Mouse (Mus musculus) heart, embryonic 12.5 days (tissue): ENCODE measurements around the gene Ccdc92b. TPM values are rescaled to one million over a fixed set of nuclear protein-coding genes. Genes with fewer than 3 reads are reported as not detected.
"Not testable (repeated sequence)": the region's sequence is repeated elsewhere in the genome, so short reads cannot be mapped to it uniquely, and the experiment has no call there.

Experiments
- ATAC-seq: fragments of 200-750 bp; cut with Nextera tagmentation; 2 replicates; pipeline ENCODE4 v1.8.0; 2017; ENCODE audit warnings: moderate TSS enrichment, moderate library complexity; ENCODE audit not compliant: insufficient number of reproducible peaks, low FRiP score
- H3K27ac ChIP-seq: fragments of 300-500 bp; sonication (generic); 2 replicates; pipeline ENCODE4 v1.5.1; 2016; ENCODE audit warnings: mild to moderate bottlenecking, moderate library complexity; ENCODE audit not compliant: poor library complexity, severe bottlenecking
- H3K27me3 ChIP-seq: fragments of 300-500 bp; sonication (generic); replicated peaks from 2 replicates; pipeline ENCODE4 v1.6.1; 2016; ENCODE audit warnings: mild to moderate bottlenecking, moderate library complexity
- H3K36me3 ChIP-seq: fragments of 300-500 bp; sonication (generic); 2 replicates; pipeline ENCODE4 v1.6.1; 2016; ENCODE audit warnings: mild to moderate bottlenecking, moderate library complexity
- H3K4me1 ChIP-seq: fragments of 300-500 bp; sonication (generic); replicated peaks from 2 replicates; pipeline ENCODE4 v1.6.1; 2016; ENCODE audit warnings: mild to moderate bottlenecking
- H3K4me2 ChIP-seq: fragments of 300-500 bp; sonication (generic); 2 replicates; pipeline ENCODE4 v1.6.1; 2016; ENCODE audit warnings: mild to moderate bottlenecking, moderate library complexity
- H3K4me3 ChIP-seq: fragments of 300-500 bp; sonication (generic); 2 replicates; pipeline ENCODE4 v1.5.1; 2016; ENCODE audit warnings: mild to moderate bottlenecking
- H3K9ac ChIP-seq: fragments of 300-500 bp; sonication (generic); 2 replicates; pipeline ENCODE4 v1.6.1; 2016; ENCODE audit warnings: mild to moderate bottlenecking, moderate library complexity
- H3K9me3 ChIP-seq: fragments of 300-500 bp; sonication (generic); replicated peaks from 2 replicates; pipeline ENCODE4 v1.6.1; 2016; ENCODE audit warnings: mild to moderate bottlenecking, moderate library complexity
- WGBS: fragments of 180-500 bp; shearing (Covaris S2); methylation state at CpG from one replicate; pipeline ENCODE4 v1.1.7; 2016; 5-methylcytosine and 5-hydroxymethylcytosine counted together
- polyA plus RNA-seq: library from polyadenylated mRNA; unstranded; fragments of >200 nt; fragmentation: Nextera tagmentation; extraction: Ambion mirVana; gene quantifications from 2 replicates; pipeline ENCODE4 v1.2.1, GENCODE M21; 2016

Ccdc92b gene
- polyA plus RNA-seq = 3.5 and 4.0 TPM in 2 replicates

GRCm38 (mm10) chr11:74619201-74619955 is at the start of gene Ccdc92b:
Gene Ccdc92b (plus strand): TSS chr11:74619605.
- Histone ChIP-seq H3K9me3 (no peaks in the 10 kb centered on the region), H3K4me1 (peaks cover 15% of the 10 kb centered on the region), H3K4me3 (peak within 1 kb of the TSS; percentile 47), H3K27ac (0 out of 2 replicates have a peak within 1 kb of the TSS, but pooled peaks have one; percentile 8), H3K27me3 (peaks cover 66% of the 10 kb centered on the region), H3K4me2 (peak within 1 kb of the TSS; percentile 70), H3K36me3 (no peaks in the 10 kb centered on the region), H3K9ac (peak within 1 kb of the TSS; percentile 50; the same call in 1 of the 2 replicates)
- under 1% methylated on average over 51 of the region's 63 CpGs for WGBS
- ATAC-seq = peak; percentile 85

- H3K4me3 ChIP-seq = no peak overlapping the region
These were observed 49.7 kb upstream of the Ccdc92b start for GRCm38 (mm10) chr11:74569735-74570134.

GRCm38 (mm10) chr11:74572459-74573061 is 46.8 kb upstream of the Ccdc92b start:
- Histone ChIP-seq H3K9me3 (no peaks in the 10 kb centered on the region), H3K4me1 (0 out of 2 replicates have a peak, but pooled peaks cover 5% of the 10 kb centered on the region), H3K27me3 (peaks cover 4% of the 10 kb centered on the region; the same call in 1 of the 2 replicates), H3K4me2 (no peak overlapping the region), H3K9ac (no peak overlapping the region), H3K4me3 (no peak overlapping the region), H3K36me3 (no peaks in the 10 kb centered on the region), H3K27ac (no peak overlapping the region)
- 65% methylated on average over 6 of the region's 6 CpGs for WGBS
- ATAC-seq = no peak

More at GRCm38 (mm10) chr11:74569735-74570134, 49.7 kb upstream of the Ccdc92b start:
- H3K4me2 ChIP-seq = no peak overlapping the region
- H3K9me3 ChIP-seq = no peaks in the 10 kb centered on the region
- no peak overlapping the region for H3K27ac ChIP-seq
- no peak for ATAC-seq
- no peak overlapping the region for H3K9ac ChIP-seq
- no peaks in the 10 kb centered on the region for H3K36me3 ChIP-seq
- WGBS = 73% methylated on average over 6 of the region's 6 CpGs
- 0 out of 2 replicates have a peak, but pooled peaks cover 5% of the 10 kb centered on the region for H3K4me1 ChIP-seq
- H3K27me3 ChIP-seq = peaks cover 4% of the 10 kb centered on the region; the same call in 1 of the 2 replicates

- Histone ChIP-seq H3K9me3 (no peaks in the 10 kb centered on the region), H3K4me2 (no peak overlapping the region), H3K27me3 (peaks cover 4% of the 10 kb centered on the region; the same call in 1 of the 2 replicates), H3K27ac (no peak overlapping the region), H3K4me1 (0 out of 2 replicates have a peak, but pooled peaks cover 5% of the 10 kb centered on the region), H3K4me3 (no peak overlapping the region), H3K36me3 (no peaks in the 10 kb centered on the region), H3K9ac (no peak overlapping the region)
- no peak for ATAC-seq
- 56% methylated on average over 4 of the region's 4 CpGs for WGBS
These were observed 44.5 kb upstream of the Ccdc92b start for GRCm38 (mm10) chr11:74574768-74575434.

GRCm38 (mm10) chr11:74575940-74576339 is 43.5 kb upstream of the Ccdc92b start:
- Histone ChIP-seq H3K27me3 (no peaks in the 10 kb centered on the region; the same call in 1 of the 2 replicates), H3K9ac (no peak overlapping the region), H3K4me2 (no peak overlapping the region), H3K4me1 (0 out of 2 replicates have a peak, but pooled peaks cover 5% of the 10 kb centered on the region), H3K9me3 (no peaks in the 10 kb centered on the region), H3K4me3 (no peak overlapping the region), H3K27ac (no peak overlapping the region), H3K36me3 (no peaks in the 10 kb centered on the region)
- ATAC-seq = no peak
- 77% methylated on average over 3 of the region's 3 CpGs for WGBS

GRCm38 (mm10) chr11:74577068-74577467 is 42.3 kb upstream of the Ccdc92b start:
- Histone ChIP-seq H3K4me3 (no peak overlapping the region), H3K36me3 (no peaks in the 10 kb centered on the region), H3K4me2 (no peak overlapping the region), H3K4me1 (0 out of 2 replicates have a peak, but pooled peaks cover 5% of the 10 kb centered on the region), H3K9ac (no peak overlapping the region), H3K27me3 (0 out of 2 replicates have a peak, but pooled peaks cover 2% of the 10 kb centered on the region), H3K9me3 (no peaks in the 10 kb centered on the region), H3K27ac (no peak overlapping the region)
- 36% methylated on average over 3 of the region's 3 CpGs for WGBS
- peak; percentile 87 for ATAC-seq

- H3K27me3 ChIP-seq = peaks cover 27% of the 10 kb centered on the region
- H3K4me1 ChIP-seq, H3K36me3 ChIP-seq, H3K4me2 ChIP-seq, H3K4me3 ChIP-seq, H3K9me3 ChIP-seq, H3K27ac ChIP-seq, ATAC-seq, H3K9ac ChIP-seq: not testable (repeated sequence)
- WGBS = 51% methylated on average over 4 of the region's 4 CpGs
These were observed 38.1 kb upstream of the Ccdc92b start for GRCm38 (mm10) chr11:74581333-74581732.

GRCm38 (mm10) chr11:74582464-74582863 is 36.9 kb upstream of the Ccdc92b start:
- H3K27ac ChIP-seq = no peak overlapping the region
- WGBS = 80% methylated on average over 3 of the region's 3 CpGs
- H3K4me2 ChIP-seq = no peak overlapping the region
- no peak overlapping the region for H3K9ac ChIP-seq
- ATAC-seq = no peak
- H3K36me3 ChIP-seq = no peaks in the 10 kb centered on the region
- no peaks in the 10 kb centered on the region for H3K9me3 ChIP-seq
- no peak overlapping the region for H3K4me3 ChIP-seq
- H3K27me3 ChIP-seq = peaks cover 36% of the 10 kb centered on the region
- H3K4me1 ChIP-seq = no peaks in the 10 kb centered on the region

GRCm38 (mm10) chr11:74583824-74584349 is 35.5 kb upstream of the Ccdc92b start:
- peaks cover 51% of the 10 kb centered on the region for H3K27me3 ChIP-seq
- ATAC-seq = no peak
- WGBS = 59% methylated on average over 7 of the region's 7 CpGs

GRCm38 (mm10) chr11:74584946-74585723 is 34.3 kb upstream of the Ccdc92b start:
- Histone ChIP-seq H3K9me3 (no peaks in the 10 kb centered on the region), H3K4me1 (peaks cover 8% of the 10 kb centered on the region), H3K4me3 (no peak overlapping the region), H3K4me2 (no peak overlapping the region), H3K27me3 (peaks cover 63% of the 10 kb centered on the region), H3K9ac (no peak overlapping the region), H3K36me3 (no peaks in the 10 kb centered on the region), H3K27ac (no peak overlapping the region)
- WGBS = 59% methylated on average over 10 of the region's 10 CpGs
- ATAC-seq = no peak

More at GRCm38 (mm10) chr11:74583824-74584349, 35.5 kb upstream of the Ccdc92b start:
- Histone ChIP-seq H3K9ac (no peak overlapping the region), H3K27ac (no peak overlapping the region), H3K4me2 (no peak overlapping the region), H3K4me1 (no peaks in the 10 kb centered on the region), H3K4me3 (no peak overlapping the region), H3K36me3 (no peaks in the 10 kb centered on the region), H3K9me3 (no peaks in the 10 kb centered on the region)
